Mouse (Mus musculus): ENCODE data around the gene Ptger1. TPM values are rescaled to one million over a fixed set of nuclear protein-coding genes. Genes with fewer than 3 reads are reported as not detected.

Ptger1 gene
- 2.2 and 4.2 TPM in 2 replicates for polyA plus RNA-seq (2012; rRNA removed; ENCODE audit: low replicate concordance)

DNA sequence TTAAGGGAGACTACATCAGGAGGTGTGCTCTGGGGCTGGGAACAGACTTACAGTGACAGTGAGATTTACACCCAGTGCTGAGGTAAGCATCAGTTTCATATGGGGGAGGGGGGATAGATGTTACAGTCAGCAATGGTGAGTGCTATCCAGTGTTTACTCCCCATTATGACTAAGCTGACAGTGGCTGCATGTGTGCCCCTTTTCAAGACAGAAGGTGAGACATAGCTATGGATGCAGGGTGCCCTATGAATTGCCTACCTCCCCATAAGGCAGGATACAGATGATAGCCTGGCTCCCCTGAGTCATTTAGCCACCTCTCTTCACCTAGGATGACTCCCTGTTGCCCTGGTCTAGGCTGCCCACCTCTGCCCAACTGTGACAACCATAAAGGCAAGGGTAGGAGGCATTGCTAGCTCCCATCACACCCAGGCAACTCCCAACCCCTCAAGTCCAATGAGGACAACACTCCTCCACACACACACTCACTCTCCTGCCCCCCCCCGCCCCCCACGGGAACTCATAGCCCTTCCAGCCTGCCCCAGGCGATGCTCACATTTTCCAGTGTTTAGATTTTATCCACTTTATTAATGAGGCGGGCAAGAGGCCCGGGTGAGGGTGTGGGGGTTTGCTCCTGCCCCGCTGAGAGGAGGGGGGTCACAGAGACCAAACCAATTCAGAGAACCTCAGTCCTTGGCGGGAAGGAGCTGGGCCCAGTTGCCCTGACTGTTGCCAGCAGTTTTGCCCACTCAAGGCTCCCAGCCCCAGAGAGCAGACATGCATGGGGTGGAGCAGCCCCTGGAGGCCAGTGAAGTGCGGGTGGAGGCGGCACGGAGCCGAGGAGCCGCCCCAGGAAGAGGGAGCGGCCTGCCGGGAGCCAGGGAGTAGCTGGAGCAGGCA, at the start of gene Ptger1:
Gene Ptger1 (plus strand): TSS at position 710 of the 897 bp plus-strand sequence.

DNA sequence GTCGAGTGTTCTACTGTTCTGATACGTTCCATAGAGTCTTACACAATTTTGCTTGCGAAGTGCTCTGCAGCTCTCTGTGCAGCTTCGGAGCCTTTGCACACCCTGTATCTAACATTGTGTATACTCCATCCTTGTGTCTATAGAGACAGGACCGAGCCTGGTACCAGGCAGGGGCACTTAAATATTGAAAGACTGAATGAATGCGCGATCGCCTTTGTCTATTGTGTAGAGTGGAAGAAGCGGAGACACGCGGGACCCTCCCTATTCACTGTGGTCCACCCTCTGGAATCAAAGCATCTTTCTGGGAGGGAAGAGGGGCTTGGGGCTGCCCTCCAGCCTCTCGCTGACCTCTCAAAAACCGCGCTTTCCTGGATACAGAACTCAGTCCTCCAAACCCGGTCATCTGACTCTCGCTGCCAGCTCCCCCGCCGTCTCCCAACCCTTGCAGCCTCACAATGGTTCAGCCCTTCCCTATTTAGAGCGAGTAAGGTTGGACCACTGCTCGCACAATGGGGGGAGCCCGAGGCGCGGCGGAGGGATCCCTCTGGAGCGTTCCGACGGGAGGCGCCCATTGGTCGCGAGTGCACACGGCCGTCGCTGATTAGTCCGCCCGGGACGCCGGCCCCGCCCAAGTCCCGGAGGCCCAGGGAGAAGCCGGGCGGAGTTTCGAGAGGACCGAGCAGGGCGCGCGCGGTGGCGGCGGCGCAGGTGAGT, 14.3 kb upstream of the Ptger1 start, which contains the start of gene Gipc1:
Gene Gipc1 (plus strand): TSS at position 648 of the 714 bp plus-strand sequence.

DNA sequence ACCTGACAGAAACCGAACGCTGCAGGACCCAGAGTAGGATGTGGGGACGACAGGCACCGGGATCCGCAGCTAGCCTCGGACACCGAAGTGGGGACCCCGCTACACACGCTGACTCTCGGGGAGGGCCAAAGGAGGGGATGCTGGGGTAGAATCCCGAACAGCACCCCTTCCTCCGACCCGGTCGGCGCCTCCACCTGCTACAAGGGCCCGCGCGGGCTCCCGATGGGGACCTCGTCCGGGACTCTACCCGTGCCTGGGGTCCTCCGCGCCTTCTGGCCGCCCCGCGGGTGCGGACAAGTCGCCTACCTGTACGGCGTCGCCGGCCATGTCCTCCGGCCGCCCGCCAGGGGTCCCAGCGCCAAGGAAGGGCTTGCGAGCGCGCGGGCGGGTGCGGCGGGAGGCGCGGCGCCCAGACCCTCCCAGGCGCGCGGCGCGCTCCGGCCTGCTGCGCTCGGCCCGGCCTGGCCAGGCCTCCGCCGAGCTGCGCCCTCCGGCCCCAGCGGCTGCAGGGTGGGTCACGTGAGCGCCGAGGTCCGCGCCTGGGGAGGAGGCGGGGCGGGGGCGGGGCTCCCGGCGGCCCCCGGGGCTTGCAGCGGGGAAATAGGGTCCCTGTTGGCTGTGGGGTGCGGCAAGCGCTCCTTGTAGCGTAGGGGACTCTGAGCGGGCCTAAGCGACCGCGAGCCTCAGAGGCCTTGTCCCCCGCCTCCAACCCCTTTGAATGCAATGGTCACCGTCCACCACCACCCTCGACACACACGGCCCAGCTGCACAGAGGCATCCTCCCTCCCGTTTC, 32.4 kb downstream of the Ptger1 start, which contains the start of gene Pkn1:
Gene Pkn1 (minus strand): TSS at position 519 of the 793 bp plus-strand sequence.

DNA sequence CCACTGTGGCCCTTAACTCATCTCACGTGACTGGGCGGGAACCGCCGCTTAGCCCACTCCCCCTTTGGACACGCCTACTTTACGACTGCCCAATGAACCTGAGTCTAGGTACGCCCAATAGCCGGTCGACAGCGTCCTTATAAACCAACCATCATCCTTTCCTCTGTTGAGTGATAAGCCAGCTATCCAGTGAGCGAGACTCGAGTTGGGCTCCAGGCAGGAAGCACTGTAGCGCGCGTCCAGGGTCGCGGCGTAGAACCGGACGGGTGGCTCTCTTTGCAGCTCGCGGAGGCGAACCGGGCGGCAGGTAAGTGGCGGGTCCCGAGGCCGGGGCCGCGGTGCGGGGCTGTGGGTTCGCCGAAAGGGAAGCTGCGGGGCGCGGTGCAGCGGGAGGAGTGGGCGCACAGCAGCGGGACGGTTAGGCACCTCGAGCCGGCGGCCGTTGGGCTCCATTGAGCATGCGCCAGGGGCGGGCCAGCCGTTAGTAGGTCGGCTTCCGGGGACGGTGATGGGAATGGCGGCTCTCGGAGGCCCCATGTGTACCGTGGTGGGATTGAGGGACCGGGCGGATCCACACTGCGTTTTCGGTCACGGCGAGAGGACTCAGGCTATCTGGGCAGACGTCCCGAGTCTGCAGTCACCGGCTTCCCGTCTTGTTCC, 48.7 kb downstream of the Ptger1 start, which contains the start of gene Ddx39:
Gene Ddx39 (plus strand): TSS at position 147 of the 660 bp plus-strand sequence.

Other genes with a start within 250 kb of the Ptger1 start
- gene Scoc, start 208.3 kb upstream of the Ptger1 start, polyA plus RNA-seq (2012; rRNA removed; ENCODE audit: low replicate concordance): 0.55 and 1.2 TPM in 2 replicates
- not detected in 2 replicates for gene Olfr370, start 130.9 kb upstream of the Ptger1 start, polyA plus RNA-seq (2012; rRNA removed; ENCODE audit: low replicate concordance)
- gene Ndufb7, start 100.0 kb upstream of the Ptger1 start, polyA plus RNA-seq (2012; rRNA removed; ENCODE audit: low replicate concordance): 452 and 837 TPM in 2 replicates
- 382 and 409 TPM in 2 replicates for gene Tecr, start 58.7 kb upstream of the Ptger1 start, polyA plus RNA-seq (2012; rRNA removed; ENCODE audit: low replicate concordance)
- 12.8 and 25.0 TPM in 2 replicates for gene Dnajb1, start 58.5 kb upstream of the Ptger1 start, polyA plus RNA-seq (2012; rRNA removed; ENCODE audit: low replicate concordance)
- gene Gipc1, start 14.0 kb upstream of the Ptger1 start, polyA plus RNA-seq (2012; rRNA removed; ENCODE audit: low replicate concordance): 40.1 and 49.3 TPM in 2 replicates
- gene Pkn1, start 32.5 kb downstream of the Ptger1 start, polyA plus RNA-seq (2012; rRNA removed; ENCODE audit: low replicate concordance): 97.3 and 136 TPM in 2 replicates
- gene Ddx39, start 48.5 kb downstream of the Ptger1 start, polyA plus RNA-seq (2012; rRNA removed; ENCODE audit: low replicate concordance): 29.8 and 31.1 TPM in 2 replicates
- 24.2 and 25.8 TPM in 2 replicates for gene Adgre5, start 74.6 kb downstream of the Ptger1 start, polyA plus RNA-seq (2012; rRNA removed; ENCODE audit: low replicate concordance)
- gene Adgrl1, start 233.4 kb downstream of the Ptger1 start, polyA plus RNA-seq (2012; rRNA removed; ENCODE audit: low replicate concordance): 9.4 and 15.6 TPM in 2 replicates